19 mouse cellular contexts compared by ENCODE assay signal in the genomic region with DNA sequence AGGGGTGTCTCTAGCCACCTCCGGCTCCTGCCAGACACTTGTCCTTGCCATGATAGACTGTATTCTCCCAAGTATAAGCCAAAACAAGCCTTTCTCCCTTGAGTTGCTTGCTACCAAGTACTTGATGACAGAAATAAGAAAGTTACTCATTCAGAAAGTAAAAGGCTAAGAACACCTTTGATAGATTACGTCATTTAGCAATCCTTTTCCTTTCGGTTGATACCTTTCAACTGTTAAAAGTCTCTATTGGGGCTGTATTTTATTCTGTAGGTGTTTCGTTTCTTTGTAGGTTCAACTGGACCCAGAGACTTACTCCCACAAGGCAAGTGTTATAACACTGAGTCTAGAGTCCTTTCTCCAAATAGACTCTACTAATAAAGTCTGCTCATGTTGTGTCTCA.
"Had no signal": no experiment of that assay in that cellular context is flagged by ENCODE, and none has a peak within 500 bp of the region (broad histone marks: within the 10 kb centered on the region; RNA-seq: fewer than 3 reads in every experiment).

No protein-coding gene starts in this region.

- H3K4me3 ChIP-seq: midbrain, embryonic 10.5 days; midbrain, embryonic 12.5 days; myocyte; neural tube, embryonic 13.5 days; neural tube, embryonic 15.5 days had no signal

- DNase-seq: lung, adult 18-20 months; lung, embryonic 14.5 days; lung, postnatal 10 days; lung, postnatal 4 days; midbrain, embryonic 14.5 days; retina, postnatal 1 day; right cerebral cortex, adult 18-20 months; right cerebral cortex, postnatal 25 days; right cerebral cortex, postnatal 4 days; spleen, adult 18-20 months; thymus, adult 18-20 months; thymus, postnatal 14 days; thymus, postnatal 36 days had no signal

- ATAC-seq: midbrain, embryonic 16.5 days had no signal

- H3K9me3 ChIP-seq: midbrain, embryonic 10.5 days; midbrain, embryonic 12.5 days; neural tube, embryonic 13.5 days; neural tube, embryonic 15.5 days had no signal

- H3K4me1 ChIP-seq: midbrain, embryonic 10.5 days; midbrain, embryonic 12.5 days; neural tube, embryonic 13.5 days; neural tube, embryonic 15.5 days had no signal

- H3K36me3 ChIP-seq: midbrain, embryonic 10.5 days; midbrain, embryonic 12.5 days; neural tube, embryonic 13.5 days; neural tube, embryonic 15.5 days had no signal

- H3K27me3 ChIP-seq: midbrain, embryonic 12.5 days; neural tube, embryonic 13.5 days; neural tube, embryonic 15.5 days had no signal
